Mouse (Mus musculus): ENCODE results near the gene Plxna4.

Plxna4 gene

GRCm38 (mm10) chr6:32406316-32407095 is 181.5 kb downstream of the Plxna4 start:
- Histone ChIP-seq H3K27me3 (ENCODE audit: insufficient read depth, low read length) (no peaks in the 10 kb centered on the region), H3K4me1 (replicated peaks; ENCODE audit: low read depth, low read length) (no peaks in the 10 kb centered on the region), H3K9me3 (ENCODE audit: low read length) (no peaks in the 10 kb centered on the region), H3K4me3 (replicated peaks; ENCODE audit: low read length) (no peak overlapping the region), H3K36me3 (ENCODE audit: insufficient read depth, low read length) (no peaks in the 10 kb centered on the region)
- TF ChIP-seq CTCF (conservative IDR thresholded peaks at IDR 0.05; ENCODE audit: low read length) = no peak
- no peak for TF ChIP-seq NANOG (IDR thresholded peaks at IDR 0.05; ENCODE audit: borderline replicate concordance, low read length)
- TF ChIP-seq POU5F1 (IDR thresholded peaks at IDR 0.05; ENCODE audit: borderline replicate concordance, low read length) = no peak

- no peak for TF ChIP-seq CTCF (conservative IDR thresholded peaks at IDR 0.05; ENCODE audit: low read length)
- no peak for TF ChIP-seq NANOG (IDR thresholded peaks at IDR 0.05; ENCODE audit: borderline replicate concordance, low read length)
- no peak for TF ChIP-seq POU5F1 (IDR thresholded peaks at IDR 0.05; ENCODE audit: borderline replicate concordance, low read length)
- Histone ChIP-seq H3K4me1 (replicated peaks; ENCODE audit: low read depth, low read length) (no peaks in the 10 kb centered on the region), H3K27me3 (ENCODE audit: insufficient read depth, low read length) (no peaks in the 10 kb centered on the region)
Observed at GRCm38 (mm10) chr6:32402560-32403235, 185.3 kb downstream of the Plxna4 start.

GRCm38 (mm10) chr6:32398261-32398660 is 189.7 kb downstream of the Plxna4 start:
- Histone ChIP-seq H3K4me3 (replicated peaks; ENCODE audit: low read length) (no peak overlapping the region), H3K9me3 (ENCODE audit: low read length) (peaks cover 8% of the 10 kb centered on the region)

More at GRCm38 (mm10) chr6:32402560-32403235, 185.3 kb downstream of the Plxna4 start:
- no peaks in the 10 kb centered on the region for H3K36me3 ChIP-seq (ENCODE audit: insufficient read depth, low read length)
- no peaks in the 10 kb centered on the region for H3K9me3 ChIP-seq (ENCODE audit: low read length)
- H3K4me3 ChIP-seq (replicated peaks; ENCODE audit: low read length) = no peak overlapping the region

GRCm38 (mm10) chr6:32397133-32397730 is 190.8 kb downstream of the Plxna4 start:
- Histone ChIP-seq H3K4me1 (replicated peaks; ENCODE audit: low read depth, low read length) (no peaks in the 10 kb centered on the region), H3K36me3 (ENCODE audit: insufficient read depth, low read length) (no peaks in the 10 kb centered on the region), H3K4me3 (replicated peaks; ENCODE audit: low read length) (no peak overlapping the region), H3K9me3 (ENCODE audit: low read length) (peaks cover 8% of the 10 kb centered on the region), H3K27me3 (ENCODE audit: insufficient read depth, low read length) (no peaks in the 10 kb centered on the region)
- TF ChIP-seq NANOG (IDR thresholded peaks at IDR 0.05; ENCODE audit: borderline replicate concordance, low read length) (no peak), POU5F1 (IDR thresholded peaks at IDR 0.05; ENCODE audit: borderline replicate concordance, low read length) (no peak), CTCF (conservative IDR thresholded peaks at IDR 0.05; ENCODE audit: low read length) (no peak)

More at GRCm38 (mm10) chr6:32398261-32398660, 189.7 kb downstream of the Plxna4 start:
- no peak for TF ChIP-seq NANOG (IDR thresholded peaks at IDR 0.05; ENCODE audit: borderline replicate concordance, low read length)
- no peak for TF ChIP-seq POU5F1 (IDR thresholded peaks at IDR 0.05; ENCODE audit: borderline replicate concordance, low read length)
- no peak for TF ChIP-seq CTCF (conservative IDR thresholded peaks at IDR 0.05; ENCODE audit: low read length)
- Histone ChIP-seq H3K27me3 (ENCODE audit: insufficient read depth, low read length) (no peaks in the 10 kb centered on the region), H3K36me3 (ENCODE audit: insufficient read depth, low read length) (no peaks in the 10 kb centered on the region), H3K4me1 (replicated peaks; ENCODE audit: low read depth, low read length) (no peaks in the 10 kb centered on the region)

GRCm38 (mm10) chr6:32395415-32395814 is 192.6 kb downstream of the Plxna4 start:
- Histone ChIP-seq H3K4me3 (replicated peaks; ENCODE audit: low read length) (no peak overlapping the region), H3K9me3 (ENCODE audit: low read length) (peaks cover 8% of the 10 kb centered on the region), H3K4me1 (replicated peaks; ENCODE audit: low read depth, low read length) (no peaks in the 10 kb centered on the region), H3K27me3 (ENCODE audit: insufficient read depth, low read length) (no peaks in the 10 kb centered on the region), H3K36me3 (ENCODE audit: insufficient read depth, low read length) (no peaks in the 10 kb centered on the region)
- TF ChIP-seq CTCF (conservative IDR thresholded peaks at IDR 0.05; ENCODE audit: low read length) (no peak), NANOG (IDR thresholded peaks at IDR 0.05; ENCODE audit: borderline replicate concordance, low read length) (no peak), POU5F1 (IDR thresholded peaks at IDR 0.05; ENCODE audit: borderline replicate concordance, low read length) (no peak)

GRCm38 (mm10) chr6:32392262-32392661 is 195.7 kb downstream of the Plxna4 start:
- no peak for TF ChIP-seq CTCF (conservative IDR thresholded peaks at IDR 0.05; ENCODE audit: low read length)
- TF ChIP-seq NANOG (IDR thresholded peaks at IDR 0.05; ENCODE audit: borderline replicate concordance, low read length) = no peak
- TF ChIP-seq POU5F1 (IDR thresholded peaks at IDR 0.05; ENCODE audit: borderline replicate concordance, low read length) = no peak
- Histone ChIP-seq H3K4me3 (replicated peaks; ENCODE audit: low read length) (no peak overlapping the region), H3K9me3 (ENCODE audit: low read length) (peaks cover 7% of the 10 kb centered on the region), H3K36me3 (ENCODE audit: insufficient read depth, low read length) (no peaks in the 10 kb centered on the region), H3K27me3 (ENCODE audit: insufficient read depth, low read length) (no peaks in the 10 kb centered on the region), H3K4me1 (replicated peaks; ENCODE audit: low read depth, low read length) (no peaks in the 10 kb centered on the region)

GRCm38 (mm10) chr6:32388276-32388675 is 199.7 kb downstream of the Plxna4 start:
- TF ChIP-seq NANOG (IDR thresholded peaks at IDR 0.05; ENCODE audit: borderline replicate concordance, low read length) = no peak
- TF ChIP-seq CTCF (conservative IDR thresholded peaks at IDR 0.05; ENCODE audit: low read length) = no peak
- no peak for TF ChIP-seq POU5F1 (IDR thresholded peaks at IDR 0.05; ENCODE audit: borderline replicate concordance, low read length)
- Histone ChIP-seq H3K4me1 (replicated peaks; ENCODE audit: low read depth, low read length) (no peaks in the 10 kb centered on the region), H3K27me3 (ENCODE audit: insufficient read depth, low read length) (no peaks in the 10 kb centered on the region), H3K9me3 (ENCODE audit: low read length) (no peaks in the 10 kb centered on the region), H3K36me3 (ENCODE audit: insufficient read depth, low read length) (no peaks in the 10 kb centered on the region), H3K4me3 (replicated peaks; ENCODE audit: low read length) (no peak overlapping the region)

GRCm38 (mm10) chr6:32386915-32387314 is 201.1 kb downstream of the Plxna4 start:
- Histone ChIP-seq H3K27me3 (ENCODE audit: insufficient read depth, low read length) (no peaks in the 10 kb centered on the region), H3K4me1 (replicated peaks; ENCODE audit: low read depth, low read length) (no peaks in the 10 kb centered on the region), H3K9me3 (ENCODE audit: low read length) (no peaks in the 10 kb centered on the region), H3K36me3 (ENCODE audit: insufficient read depth, low read length) (no peaks in the 10 kb centered on the region), H3K4me3 (replicated peaks; ENCODE audit: low read length) (no peak overlapping the region)
- TF ChIP-seq CTCF (conservative IDR thresholded peaks at IDR 0.05; ENCODE audit: low read length) (no peak), NANOG (IDR thresholded peaks at IDR 0.05; ENCODE audit: borderline replicate concordance, low read length) (no peak), POU5F1 (IDR thresholded peaks at IDR 0.05; ENCODE audit: borderline replicate concordance, low read length) (no peak)

Measured in E14TG2a.4 (cell line).